Mouse (Mus musculus) G1E (cell line): ENCODE results near the gene Tmem132d. TPM values are rescaled to one million over a fixed set of nuclear protein-coding genes. Genes with fewer than 3 reads are reported as not detected.

Experiments
- ATAC-seq: 2 replicates; pipeline ENCODE4 v1.8.0; 2016; ENCODE audit warnings: mild to moderate bottlenecking; ENCODE audit not compliant: insufficient number of reproducible peaks, poor library complexity, low FRiP score, severe bottlenecking; ENCODE audit errors: extremely low read depth
- DNase-seq: peaks from one replicate; pipeline ENCODE4 v3.0.0; 2012; ENCODE audit warnings: low spot score
- H3K27me3 ChIP-seq: 2 replicates; pipeline ENCODE4 v1.6.1; 2012; ENCODE audit warnings: mild to moderate bottlenecking, low read length, inconsistent platforms; ENCODE audit not compliant: insufficient read depth
- H3K36me3 ChIP-seq: replicated peaks from 2 replicates; pipeline ENCODE3; 2012; ENCODE audit warnings: mild to moderate bottlenecking, inconsistent platforms
- H3K4me1 ChIP-seq: 2 replicates; pipeline ENCODE4 v1.6.1; 2012; ENCODE audit warnings: low read depth, low read length, inconsistent platforms, mixed read lengths; ENCODE audit not compliant: insufficient read depth
- H3K4me3 ChIP-seq: 2 replicates; pipeline ENCODE4 v1.5.1; 2012; ENCODE audit warnings: low read depth, mild to moderate bottlenecking, inconsistent platforms, low read length, moderate library complexity, mixed read lengths
- H3K9me3 ChIP-seq: replicated peaks from 2 replicates; pipeline ENCODE4 v1.6.1; 2012; ENCODE audit warnings: inconsistent platforms
- CTCF ChIP-seq: IDR thresholded peaks from 2 replicates; pipeline ENCODE4 v1.5.1; 2012; ENCODE audit warnings: low read depth, low read length, inconsistent platforms, mixed read lengths
- GATA1 ChIP-seq: IDR thresholded peaks from 2 replicates; pipeline ENCODE4 v1.6.1; 2012; ENCODE audit warnings: borderline replicate concordance, low read length, inconsistent platforms, mixed read lengths
- GATA2 ChIP-seq: IDR thresholded peaks from 2 replicates; pipeline ENCODE4 v1.6.1; 2012; ENCODE audit warnings: low read depth, low read length, inconsistent platforms, borderline replicate concordance
- POLR2AphosphoS5 ChIP-seq: IDR thresholded peaks from 2 replicates; pipeline ENCODE4 v1.6.1; 2012; ENCODE audit warnings: low read depth, low read length, inconsistent platforms; ENCODE audit not compliant: insufficient replicate concordance
- TAL1 ChIP-seq: conservative IDR thresholded peaks from 2 replicates; pipeline ENCODE4 v1.6.1; 2012; ENCODE audit warnings: low read depth, low read length, inconsistent platforms, mixed read lengths
- polyA plus RNA-seq: library from polyadenylated mRNA; stranded (reverse); fragments of >175 nt; gene quantifications from 2 replicates; pipeline ENCODE4 v1.2.3, GENCODE M21; 2012
- total RNA-seq, 2 experiments: library from RNA; stranded (forward) in 1 of 2; stranded (reverse) in 1 of 2; fragments of 200-1000 nt in 1 of 2; fragments of >200 nt in 1 of 2; fragmentation: Nextera tagmentation in 1 of 2; gene quantifications; 2 replicates each; pipeline ENCODE4 v1.2.3; 2014 to 2017

Tmem132d gene
- total and polyA plus RNA-seq, 3 experiments, result 0.11 TPM; not detected in 2

DNA sequence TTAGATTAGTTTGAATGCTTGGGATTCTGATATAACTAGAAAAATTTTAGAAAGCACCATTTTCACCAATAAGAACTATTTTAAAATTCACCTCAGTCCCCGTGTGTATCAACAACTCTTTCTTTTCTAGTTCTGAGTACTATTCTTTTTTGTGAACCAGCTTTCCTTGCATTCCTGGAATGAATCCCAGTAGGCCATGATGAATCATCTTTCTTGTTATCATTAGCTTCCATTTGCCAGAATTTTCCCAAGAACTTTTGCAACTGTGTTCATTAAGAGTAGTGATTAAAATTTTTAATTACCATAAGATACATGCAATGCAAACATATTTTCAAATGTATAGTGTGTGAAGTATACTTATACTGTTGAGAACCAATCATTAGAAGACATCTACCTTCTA is 537.7 kb downstream of the Tmem132d start:
- Histone ChIP-seq H3K27me3 (no peaks in the 10 kb centered on the region), H3K4me1 (no peaks in the 10 kb centered on the region), H3K36me3 (no peaks in the 10 kb centered on the region), H3K9me3 (peaks cover 30% of the 10 kb centered on the region), H3K4me3 (no peak overlapping the region)
- no peak for DNase-seq
- TF ChIP-seq CTCF (no peak), GATA2 (no peak), TAL1 (no peak), GATA1 (no peak), POLR2AphosphoS5 (no peak)
- no peak for ATAC-seq

DNA sequence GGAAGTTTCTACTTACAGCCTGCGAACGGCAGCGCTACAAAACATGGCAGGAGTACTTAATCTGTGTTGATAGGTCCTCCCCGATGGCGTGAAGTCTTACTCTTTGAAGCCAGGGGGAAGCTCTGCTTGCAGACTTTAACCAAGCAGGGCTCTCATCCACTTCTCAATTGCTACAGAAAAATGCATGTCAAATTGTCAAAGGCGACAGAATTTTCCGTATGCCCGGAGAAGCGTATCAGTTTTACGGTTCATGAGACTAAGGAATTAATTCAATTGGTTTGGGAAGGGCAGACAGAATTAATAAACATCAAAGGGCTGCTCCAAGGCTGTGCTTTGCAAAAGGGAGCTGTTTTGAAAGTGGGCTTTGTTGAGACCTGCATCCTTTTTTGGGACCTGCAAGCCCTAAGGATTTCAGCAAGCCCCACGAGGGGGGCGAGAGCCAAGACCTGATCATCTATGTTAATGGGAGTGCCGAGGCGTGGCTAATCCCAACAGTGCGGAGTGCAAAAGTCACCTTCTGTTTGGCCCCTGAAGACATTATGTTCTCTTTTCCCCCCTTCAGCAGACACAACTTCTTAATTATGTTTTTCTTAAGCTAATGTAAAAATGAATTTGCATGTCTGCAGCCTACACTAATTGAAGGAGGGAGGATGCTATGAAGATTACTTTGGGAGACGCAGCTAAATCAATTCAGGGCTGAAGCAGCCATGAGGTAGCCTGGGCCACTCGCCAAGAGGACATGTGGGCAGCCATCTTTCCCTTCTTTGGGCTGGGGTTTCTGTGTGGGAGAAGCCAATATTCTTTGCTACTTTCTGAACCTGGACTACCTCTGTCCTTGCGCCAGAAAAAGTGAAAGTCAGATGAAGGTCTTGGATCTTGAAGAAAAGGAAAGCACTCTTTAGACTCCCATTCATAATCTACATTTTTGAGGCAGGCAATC is 547.0 kb downstream of the Tmem132d start:
- Histone ChIP-seq H3K4me3 (no peak overlapping the region), H3K27me3 (no peaks in the 10 kb centered on the region), H3K9me3 (peaks cover 50% of the 10 kb centered on the region), H3K4me1 (no peaks in the 10 kb centered on the region), H3K36me3 (no peaks in the 10 kb centered on the region)
- ATAC-seq (no peak), DNase-seq (no peak)
- TF ChIP-seq GATA2 (no peak), POLR2AphosphoS5 (no peak), CTCF (no peak), TAL1 (no peak), GATA1 (no peak)

DNA sequence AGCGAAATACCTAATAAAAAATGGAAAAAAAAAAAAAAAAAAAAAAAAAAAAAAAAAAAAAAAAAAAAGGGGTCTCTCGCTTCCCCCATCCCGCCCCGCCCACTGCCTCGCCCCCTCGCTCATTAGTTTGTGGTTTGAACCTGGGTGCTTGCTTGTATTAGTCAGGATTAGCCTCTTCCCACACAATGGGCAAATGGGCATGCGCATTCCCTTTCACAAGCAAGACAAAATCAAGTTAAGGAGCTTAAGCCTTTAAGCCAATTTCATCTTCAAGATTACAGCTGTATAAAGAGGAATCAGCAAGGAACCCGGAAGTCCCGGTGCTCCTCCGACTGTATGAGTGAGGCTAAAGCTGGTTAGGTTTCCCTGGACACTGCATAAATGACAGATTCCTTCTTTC is 549.9 kb downstream of the Tmem132d start:
- DNase-seq, result no peak
- no peaks in the 10 kb centered on the region for H3K27me3 ChIP-seq
- no peak overlapping the region for H3K4me3 ChIP-seq
- H3K36me3 ChIP-seq, result no peaks in the 10 kb centered on the region
- TF ChIP-seq GATA2 (no peak), CTCF (no peak), POLR2AphosphoS5 (no peak), GATA1 (no peak), TAL1 (no peak)
- no peaks in the 10 kb centered on the region for H3K4me1 ChIP-seq
- H3K9me3 ChIP-seq, result peaks cover 36% of the 10 kb centered on the region
- ATAC-seq, result no peak

DNA sequence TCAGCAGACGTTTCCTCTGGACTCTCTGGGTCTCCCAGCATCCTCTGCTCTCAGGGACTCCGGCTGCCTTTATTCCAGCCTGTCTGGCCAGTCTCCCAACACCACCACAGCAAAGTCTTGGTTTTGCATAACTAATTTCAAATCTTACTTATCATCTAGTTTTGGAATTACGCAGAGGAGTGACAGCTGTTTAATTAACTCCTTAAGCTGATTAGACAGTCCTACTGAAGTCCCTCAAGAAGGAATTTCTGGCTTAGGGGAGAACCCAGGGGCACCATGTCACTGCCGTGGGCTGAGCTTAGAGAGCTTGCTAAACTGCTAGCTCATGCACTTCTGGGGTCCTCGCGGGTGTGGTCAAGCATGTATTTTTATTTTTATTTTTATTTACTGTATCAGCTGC is 558.4 kb downstream of the Tmem132d start:
- no peak for DNase-seq

DNA sequence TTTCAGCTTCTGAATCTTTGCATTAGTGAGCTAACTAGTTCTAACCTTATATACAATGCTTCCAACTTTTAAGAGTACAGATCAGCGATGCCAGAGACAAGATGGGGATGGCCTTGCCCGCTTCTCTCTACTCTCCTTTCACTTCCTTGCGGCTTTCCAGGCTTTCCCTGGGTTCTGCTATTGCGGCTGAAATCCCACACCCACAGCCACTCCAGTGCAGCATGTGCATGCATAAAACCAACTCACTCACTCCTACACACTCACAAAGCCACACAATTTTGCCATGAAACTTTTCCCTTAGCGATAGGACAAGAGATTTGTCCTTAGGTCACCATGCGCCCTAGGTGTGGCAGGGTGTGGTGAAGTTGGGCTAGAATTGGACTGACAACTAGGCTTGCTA is 567.7 kb downstream of the Tmem132d start:
- Histone ChIP-seq H3K36me3 (no peaks in the 10 kb centered on the region), H3K4me3 (no peak overlapping the region), H3K4me1 (no peaks in the 10 kb centered on the region), H3K27me3 (no peaks in the 10 kb centered on the region), H3K9me3 (peaks cover 64% of the 10 kb centered on the region)
- TF ChIP-seq POLR2AphosphoS5, result no peak
- TF ChIP-seq GATA2, result no peak
- no peak for TF ChIP-seq GATA1
- TF ChIP-seq TAL1, result no peak
- no peak for TF ChIP-seq CTCF
- ATAC-seq (no peak), DNase-seq (no peak)

More for the DNA sequence above, 558.4 kb downstream of the Tmem132d start:
- ATAC-seq, result no peak
- peaks cover 44% of the 10 kb centered on the region for H3K9me3 ChIP-seq
- H3K36me3 ChIP-seq, result no peaks in the 10 kb centered on the region
- H3K4me3 ChIP-seq, result no peak overlapping the region
- TF ChIP-seq TAL1 (no peak), POLR2AphosphoS5 (no peak), CTCF (no peak), GATA2 (no peak), GATA1 (no peak)
- H3K27me3 ChIP-seq, result no peaks in the 10 kb centered on the region
- no peaks in the 10 kb centered on the region for H3K4me1 ChIP-seq

DNA sequence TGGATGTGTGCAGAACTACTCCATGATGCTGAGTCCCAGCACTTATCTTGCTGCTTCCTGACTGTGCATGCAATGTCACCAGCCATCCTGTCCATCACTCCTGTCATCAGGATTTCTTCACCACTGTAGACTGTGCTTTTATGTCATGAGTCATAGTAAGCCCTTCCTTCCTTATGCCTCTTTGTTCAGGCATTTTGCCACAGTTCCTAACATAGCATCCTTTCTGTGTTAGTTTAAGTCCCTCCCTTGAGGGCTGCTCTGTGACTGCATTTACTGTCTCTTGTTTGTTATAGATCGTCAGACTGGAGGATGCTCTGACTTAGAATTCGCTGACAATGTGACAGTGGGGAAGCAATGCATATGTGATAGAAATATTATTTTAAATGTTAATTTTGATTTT is 573.2 kb downstream of the Tmem132d start:
- no peak for TF ChIP-seq TAL1
- no peak for TF ChIP-seq CTCF
- no peak for TF ChIP-seq GATA2
- TF ChIP-seq GATA1, result no peak
- TF ChIP-seq POLR2AphosphoS5, result no peak
- Histone ChIP-seq H3K36me3 (no peaks in the 10 kb centered on the region), H3K9me3 (peaks cover 70% of the 10 kb centered on the region), H3K4me1 (no peaks in the 10 kb centered on the region), H3K4me3 (no peak overlapping the region), H3K27me3 (no peaks in the 10 kb centered on the region)
- ATAC-seq (no peak), DNase-seq (no peak)
